Mouse (Mus musculus) kidney, adult 11 months (tissue): Measurements from ENCODE around the gene Tbx20.

Experiments
- DNase-seq: peaks from one replicate; pipeline ENCODE4 v3.0.0; 2022

Gene Tbx20

DNA sequence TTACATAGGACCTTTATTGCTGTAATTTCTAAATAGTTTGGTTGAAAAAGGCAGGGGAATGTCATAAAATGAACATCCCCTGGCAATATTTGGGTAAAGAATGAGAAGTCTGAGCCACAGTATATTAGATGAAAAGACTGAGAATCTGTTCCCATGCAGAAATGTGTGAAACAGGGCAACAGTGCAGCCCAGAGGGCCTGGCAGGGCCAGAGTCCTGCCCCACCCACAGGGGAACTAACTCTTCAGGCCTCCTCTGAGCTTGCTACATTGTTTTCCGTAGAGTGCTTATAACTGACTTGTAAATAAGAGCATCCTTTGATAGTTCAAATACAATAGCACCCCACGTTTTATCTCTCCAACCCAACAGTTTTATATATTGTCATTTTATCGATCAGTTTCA, 7.0 kb downstream of the Tbx20 start:
- no peak for DNase-seq

DNA sequence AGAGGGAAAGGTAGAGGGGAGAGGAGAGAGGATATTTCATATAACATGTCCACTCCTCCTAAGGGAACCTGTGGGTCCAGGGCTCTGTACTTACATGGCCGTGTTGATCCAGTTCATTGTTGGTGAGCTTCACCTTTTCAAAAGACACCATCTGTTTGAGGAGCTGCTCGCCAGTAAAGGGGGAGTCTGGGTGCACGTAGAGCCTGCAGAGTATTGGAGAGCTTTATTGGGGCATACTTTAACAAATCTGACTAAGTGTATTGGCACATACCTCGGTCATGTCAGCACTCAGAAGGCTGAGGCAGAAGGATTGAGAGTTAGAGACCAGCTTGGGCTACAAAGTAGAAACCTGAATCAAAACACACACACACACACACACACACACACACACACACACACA, 8.5 kb downstream of the Tbx20 start:
- DNase-seq, result no peak

DNA sequence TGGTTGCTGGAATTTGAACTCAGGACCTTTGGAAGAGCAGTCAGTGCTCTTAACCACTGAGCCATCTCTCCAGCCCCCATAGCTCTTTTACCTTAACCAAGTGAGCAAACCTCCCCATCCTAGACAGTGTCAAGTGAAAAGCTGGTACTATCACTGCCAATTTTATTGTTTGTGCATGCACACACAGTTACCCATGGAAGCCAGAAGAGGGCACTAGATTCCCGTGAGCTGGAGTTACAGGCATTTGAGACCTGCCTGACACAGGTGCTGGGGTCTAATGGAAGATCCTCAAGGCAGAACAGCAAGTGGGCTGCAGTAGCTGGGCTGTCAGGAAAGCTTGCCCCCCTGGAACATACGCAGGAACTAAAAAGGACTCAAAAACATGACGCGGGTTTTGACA, 13.6 kb downstream of the Tbx20 start:
- DNase-seq, result no peak

DNA sequence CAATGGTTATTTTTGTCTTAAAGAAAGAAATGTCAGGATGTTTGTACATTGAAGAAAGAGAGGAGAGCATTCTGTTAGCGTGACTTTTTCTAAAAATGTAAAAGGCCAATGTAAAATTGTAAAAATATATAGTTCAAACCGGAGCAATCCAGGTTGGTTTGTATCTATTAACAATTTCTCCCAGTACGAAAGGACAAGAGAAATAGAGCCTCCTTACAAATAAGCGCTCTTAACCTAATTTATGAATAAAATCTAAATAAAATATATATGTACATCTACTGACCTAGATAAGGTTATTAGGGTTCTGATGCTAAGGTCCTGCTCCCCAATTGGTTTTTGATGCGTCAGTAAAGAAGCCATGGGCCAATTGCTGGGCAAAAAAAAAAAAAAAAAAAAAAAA, 29.1 kb downstream of the Tbx20 start:
- DNase-seq, result no peak

DNA sequence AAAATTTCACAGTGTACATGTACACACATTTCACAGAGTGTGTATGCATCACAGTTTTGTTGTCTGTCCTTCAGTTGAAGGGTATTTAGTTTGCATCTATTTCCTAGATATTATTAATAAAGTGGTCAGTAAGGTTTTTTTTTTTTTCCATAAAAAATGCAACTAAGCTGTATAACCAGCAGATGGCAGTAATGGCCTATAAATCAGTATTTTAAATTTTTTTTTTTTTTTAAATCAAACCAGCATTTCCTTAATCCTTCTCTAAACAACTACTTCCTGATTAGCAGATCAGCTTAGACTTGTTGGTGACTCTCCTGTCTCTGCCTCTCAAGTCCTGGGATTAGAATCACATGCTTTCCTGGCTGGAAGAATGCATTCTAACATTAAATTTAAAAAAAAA, 72.9 kb downstream of the Tbx20 start:
- DNase-seq, result no peak

DNA sequence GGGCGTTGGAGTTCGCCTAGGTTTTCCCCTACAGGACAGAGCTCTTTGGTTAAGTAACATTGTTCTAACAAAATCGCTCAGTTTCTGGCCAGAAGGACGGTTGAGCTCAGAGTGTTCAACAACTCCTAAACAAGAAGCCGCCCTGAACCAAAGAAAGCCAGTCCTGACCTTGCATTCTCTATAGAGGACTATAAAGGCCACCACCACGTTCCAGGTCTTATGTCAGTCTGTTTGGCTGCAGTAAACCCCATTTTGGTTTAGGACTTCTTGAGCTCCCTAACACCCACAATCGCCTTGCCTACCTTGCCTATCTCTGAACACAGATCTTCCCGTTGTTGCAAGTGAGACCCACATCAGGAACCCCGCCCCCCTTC, 77.7 kb downstream of the Tbx20 start:
- no peak for DNase-seq

DNA sequence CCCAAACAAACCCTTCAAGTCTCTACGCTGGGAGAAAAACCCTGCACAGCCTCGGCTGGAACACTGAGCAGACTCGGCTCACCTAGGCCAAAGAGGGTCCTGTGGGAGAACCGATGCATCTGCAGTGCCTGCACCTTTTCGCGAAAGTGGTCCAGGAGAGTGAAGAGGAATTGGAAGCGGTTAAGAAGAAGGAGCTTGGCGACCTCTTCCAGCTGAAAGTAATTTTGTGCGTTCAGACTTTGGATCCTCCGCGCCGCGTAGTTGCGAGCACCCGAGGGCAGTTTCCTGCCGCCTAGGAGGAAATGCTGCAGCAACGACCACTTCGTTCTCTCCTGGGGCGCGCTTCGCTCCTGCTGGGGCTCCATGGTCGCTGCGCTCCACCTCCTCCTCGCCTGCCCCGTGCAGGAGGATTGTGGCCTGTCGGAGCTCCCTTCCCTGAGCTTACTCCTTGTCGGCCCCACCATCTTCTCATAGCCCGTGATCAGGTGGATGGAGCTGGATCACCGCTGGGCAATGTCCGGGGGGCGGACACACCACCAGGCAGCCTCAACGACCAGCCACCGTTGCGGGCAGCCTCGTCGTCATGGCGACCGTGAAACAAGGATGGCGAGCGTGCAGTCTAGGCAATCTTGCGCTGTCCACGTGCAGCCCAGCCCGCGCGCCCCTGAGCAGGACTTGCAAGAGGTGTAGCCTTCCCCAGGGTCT, 78.3 kb downstream of the Tbx20 start, which contains the start of gene Dpy19l2:
Gene Dpy19l2 (minus strand): TSS at position 594 of the 705 bp plus-strand sequence.
- no peak for DNase-seq
